Mouse (Mus musculus) stomach, postnatal 0 days (tissue): Measurements from ENCODE around the gene Kcnt2. TPM values are rescaled to one million over a fixed set of nuclear protein-coding genes. Genes with fewer than 3 reads are reported as not detected.

Source experiments
- ATAC-seq: fragments of 200-750 bp; cut with Nextera tagmentation; 2 replicates; pipeline ENCODE4 v1.8.0; 2017; ENCODE audit not compliant: low FRiP score, low TSS enrichment
- DNase-seq: peaks from one replicate; pipeline ENCODE4 v3.0.0-alpha.2; 2016; ENCODE audit warnings: low spot score
- H3K27ac ChIP-seq: fragments of 300-500 bp; sonication (generic); replicated peaks from 2 replicates; pipeline ENCODE4 v1.5.1; 2014; ENCODE audit warnings: mild to moderate bottlenecking, control low read depth
- H3K27me3 ChIP-seq: fragments of 300-500 bp; sonication (generic); 2 replicates; pipeline ENCODE4 v1.6.1; 2014; ENCODE audit warnings: low read length; ENCODE audit not compliant: control insufficient read depth, insufficient read depth
- H3K36me3 ChIP-seq: fragments of 300-500 bp; sonication (generic); 2 replicates; pipeline ENCODE4 v1.6.1; 2014; ENCODE audit warnings: low read length, mixed read lengths; ENCODE audit not compliant: control insufficient read depth, insufficient read depth
- H3K4me1 ChIP-seq: fragments of 300-500 bp; sonication (generic); replicated peaks from 2 replicates; pipeline ENCODE4 v1.6.1; 2014; ENCODE audit warnings: antibody characterized with exemption; ENCODE audit not compliant: control insufficient read depth, insufficient read depth
- H3K4me2 ChIP-seq: fragments of 300-500 bp; sonication (generic); replicated peaks from 2 replicates; pipeline ENCODE4 v1.6.1; 2014; ENCODE audit warnings: low read depth, mild to moderate bottlenecking, control low read depth, moderate library complexity
- H3K4me3 ChIP-seq: fragments of 300-500 bp; sonication (generic); 2 replicates; pipeline ENCODE4 v1.5.1; 2014; ENCODE audit warnings: low read depth, low read length, control low read depth
- H3K9ac ChIP-seq: fragments of 300-500 bp; sonication (generic); 2 replicates; pipeline ENCODE4 v1.6.1; 2014; ENCODE audit warnings: mild to moderate bottlenecking, low read length, control low read depth, mixed read lengths
- H3K9me3 ChIP-seq: fragments of 300-500 bp; sonication (generic); 2 replicates; pipeline ENCODE4 v1.6.1; 2016; ENCODE audit warnings: low read length; ENCODE audit not compliant: control insufficient read depth
- CTCF ChIP-seq: IDR thresholded peaks from 2 replicates; pipeline ENCODE4 v1.5.1; 2016; ENCODE audit warnings: antibody characterized with exemption, low read depth, mild to moderate bottlenecking, moderate library complexity
- EP300 ChIP-seq: optimal IDR thresholded peaks from 2 replicates; pipeline ENCODE3; 2016; ENCODE audit warnings: antibody characterized with exemption
- WGBS: fragments of 180-500 bp; shearing (Covaris S2); extraction: QIAGEN DNeasy Blood & Tissue Kit; methylation state at CpG from one replicate; pipeline ENCODE4 v1.1.7; 2014; 5-methylcytosine and 5-hydroxymethylcytosine counted together
- polyA plus RNA-seq: library from polyadenylated mRNA; unstranded; fragments of >200 nt; fragmentation: Nextera tagmentation; extraction: Ambion mirVana; gene quantifications from 2 replicates; pipeline ENCODE4 v1.2.1, GENCODE M21; 2015

The Kcnt2 gene
- polyA plus RNA-seq, 1 experiment from 2014 or later = 0.57 TPM

DNA sequence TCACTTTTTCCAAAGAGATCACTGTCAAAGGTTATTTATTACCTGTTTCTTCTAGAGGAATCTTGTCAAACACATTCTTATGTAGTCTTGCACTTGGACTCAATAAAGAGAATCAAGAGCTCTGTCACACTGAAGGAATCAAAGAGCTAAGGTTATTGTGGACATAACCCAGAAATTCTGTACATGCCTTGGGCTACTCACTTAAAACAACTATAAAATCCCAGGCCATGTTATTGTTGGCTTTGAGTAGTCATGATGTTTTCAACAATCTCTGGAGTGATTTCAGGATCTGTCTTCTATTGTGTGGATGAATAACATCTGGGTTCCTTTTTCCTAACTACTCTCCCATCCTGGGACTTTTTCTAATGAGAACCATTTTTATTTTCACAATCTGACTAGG lies 177.0 kb downstream of the Kcnt2 start:
- no peak overlapping the region for H3K27ac ChIP-seq
- H3K27me3 ChIP-seq = no peaks in the 10 kb centered on the region
- no peak overlapping the region for H3K9ac ChIP-seq
- H3K9me3 ChIP-seq = no peaks in the 10 kb centered on the region
- no peak overlapping the region for H3K4me2 ChIP-seq
- no peaks in the 10 kb centered on the region for H3K4me1 ChIP-seq
- TF ChIP-seq EP300 (no peak), CTCF (no peak)
- no peaks in the 10 kb centered on the region for H3K36me3 ChIP-seq
- no peak overlapping the region for H3K4me3 ChIP-seq
- ATAC-seq = no peak
- no peak for DNase-seq

DNA sequence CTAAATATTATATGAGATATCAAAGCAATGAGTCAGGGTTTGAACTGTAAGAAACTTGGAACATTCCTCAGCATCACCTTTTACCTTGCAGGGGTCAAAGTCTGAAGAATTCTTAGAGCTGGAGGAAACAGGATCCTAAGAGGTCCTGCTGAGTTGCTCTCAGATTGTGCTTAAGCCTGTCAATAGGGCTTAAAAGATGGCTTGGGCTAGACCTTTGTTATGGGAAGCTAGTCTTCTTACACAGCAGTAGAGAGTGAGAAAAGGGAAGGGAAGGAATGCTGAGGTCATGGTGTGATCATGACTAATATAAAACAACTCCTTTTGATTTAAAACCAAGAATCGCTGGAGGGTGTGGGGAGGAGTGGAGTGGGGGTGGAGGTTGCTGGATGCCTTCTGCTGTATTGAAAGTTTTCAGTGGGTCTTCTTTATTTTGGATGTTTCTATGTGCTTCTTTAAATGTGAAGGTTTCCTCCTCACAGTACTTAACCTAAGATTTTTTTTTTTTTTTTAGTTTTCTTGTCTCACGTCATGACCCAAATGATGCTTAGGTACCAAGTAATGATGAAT lies 183.4 kb downstream of the Kcnt2 start:
- H3K9ac ChIP-seq = no peak overlapping the region
- TF ChIP-seq CTCF (no peak), EP300 (no peak)
- 52% methylated on average over 2 of the region's 2 CpGs for WGBS
- H3K27ac ChIP-seq = no peak overlapping the region
- no peak for DNase-seq
- ATAC-seq = no peak
- no peaks in the 10 kb centered on the region for H3K27me3 ChIP-seq
- H3K4me2 ChIP-seq = no peak overlapping the region
- no peaks in the 10 kb centered on the region for H3K9me3 ChIP-seq
- no peaks in the 10 kb centered on the region for H3K36me3 ChIP-seq
- H3K4me3 ChIP-seq = no peak overlapping the region
- no peaks in the 10 kb centered on the region for H3K4me1 ChIP-seq

DNA sequence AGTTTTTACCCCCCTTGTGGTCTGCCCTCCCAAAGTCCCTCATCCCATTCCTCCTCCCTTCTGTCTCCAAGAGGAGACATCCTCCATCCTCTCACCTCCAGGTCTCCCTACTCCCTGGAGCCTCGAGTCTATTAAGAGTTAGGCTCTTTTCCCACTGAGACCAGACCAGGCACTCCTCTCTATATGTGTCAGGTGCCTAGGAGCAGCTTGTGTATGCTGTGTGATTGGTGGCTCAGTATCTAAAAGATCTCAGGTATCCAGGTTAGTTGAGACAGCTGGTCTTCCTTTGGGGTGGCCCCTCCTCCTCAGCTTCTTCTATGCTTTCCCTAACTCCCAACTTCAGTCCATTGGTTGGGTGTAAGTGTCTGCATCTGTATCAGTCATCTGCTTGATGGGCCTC lies 186.1 kb downstream of the Kcnt2 start:
- no peak for ATAC-seq

GRCm38 (mm10) chr1:140434791-140435190 lies 188.8 kb downstream of the Kcnt2 start:
- Histone ChIP-seq H3K4me3 (no peak overlapping the region), H3K27me3 (no peaks in the 10 kb centered on the region), H3K4me1 (no peaks in the 10 kb centered on the region), H3K9ac (no peak overlapping the region), H3K36me3 (no peaks in the 10 kb centered on the region), H3K27ac (no peak overlapping the region), H3K9me3 (no peaks in the 10 kb centered on the region), H3K4me2 (no peak overlapping the region)
- WGBS = 70% methylated on average over 2 of the region's 2 CpGs
- TF ChIP-seq CTCF (no peak), EP300 (no peak)
- DNase-seq (no peak), ATAC-seq (no peak)

More for the DNA sequence above, 186.1 kb downstream of the Kcnt2 start:
- no peak overlapping the region for H3K4me3 ChIP-seq
- no peaks in the 10 kb centered on the region for H3K4me1 ChIP-seq
- TF ChIP-seq EP300 = no peak
- no peak for TF ChIP-seq CTCF
- 62% methylated on average over 1 of the region's 1 CpGs for WGBS
- H3K9me3 ChIP-seq = no peaks in the 10 kb centered on the region
- no peaks in the 10 kb centered on the region for H3K27me3 ChIP-seq
- H3K36me3 ChIP-seq = no peaks in the 10 kb centered on the region
- H3K27ac ChIP-seq = no peak overlapping the region
- H3K9ac ChIP-seq = no peak overlapping the region
- no peak overlapping the region for H3K4me2 ChIP-seq
- no peak for DNase-seq

DNA sequence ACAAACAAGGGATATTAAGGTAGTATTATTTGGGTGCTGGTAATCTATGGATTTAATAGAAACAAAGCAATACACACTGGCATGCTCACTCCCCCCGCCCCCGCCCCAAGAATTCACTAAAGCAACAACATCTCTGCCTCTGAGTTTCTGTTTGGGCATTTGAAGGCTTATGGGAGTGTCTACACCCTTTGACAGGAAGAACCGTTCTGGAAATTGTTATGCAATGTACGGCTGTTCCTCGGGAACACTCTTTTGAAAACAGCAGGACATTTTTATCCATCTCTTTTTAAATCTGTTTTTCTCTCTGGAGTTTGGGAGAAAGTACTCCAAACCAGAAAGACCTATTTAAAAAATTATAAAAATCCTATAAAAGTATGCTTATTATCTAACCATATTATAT lies 192.2 kb downstream of the Kcnt2 start:
- no peak for TF ChIP-seq EP300
- no peak for TF ChIP-seq CTCF
- Histone ChIP-seq H3K4me3 (no peak overlapping the region), H3K27ac (no peak overlapping the region), H3K9ac (no peak overlapping the region), H3K27me3 (no peaks in the 10 kb centered on the region), H3K36me3 (no peaks in the 10 kb centered on the region), H3K4me1 (no peaks in the 10 kb centered on the region), H3K4me2 (no peak overlapping the region), H3K9me3 (no peaks in the 10 kb centered on the region)
- DNase-seq (no peak), ATAC-seq (no peak)
- WGBS = 64% methylated on average over 5 of the region's 5 CpGs

DNA sequence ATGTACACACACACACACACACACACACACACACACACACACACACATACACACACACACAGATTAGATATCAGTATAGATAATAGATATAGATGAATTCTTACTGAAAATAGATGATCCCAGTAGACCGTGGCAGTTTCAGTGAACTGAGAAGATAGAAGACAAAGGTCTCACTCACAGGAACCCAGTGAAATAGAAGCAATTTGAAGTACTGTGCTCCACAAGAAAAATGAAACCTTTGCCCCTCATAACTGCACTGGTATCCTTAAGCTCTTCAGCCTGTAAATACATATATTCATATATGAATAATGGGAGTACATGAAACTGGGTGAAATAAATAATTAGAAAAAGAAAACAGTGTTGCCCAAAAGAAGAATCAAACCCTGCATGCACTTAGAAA lies 197.9 kb downstream of the Kcnt2 start:
- Histone ChIP-seq H3K27ac (no peak overlapping the region), H3K9ac (no peak overlapping the region), H3K4me3 (no peak overlapping the region), H3K4me1 (no peaks in the 10 kb centered on the region), H3K27me3 (no peaks in the 10 kb centered on the region), H3K9me3 (no peaks in the 10 kb centered on the region), H3K36me3 (no peaks in the 10 kb centered on the region), H3K4me2 (no peak overlapping the region)
- TF ChIP-seq CTCF = no peak
- TF ChIP-seq EP300 = no peak
- ATAC-seq (no peak), DNase-seq (no peak)
- WGBS = 61% methylated on average over 1 of the region's 1 CpGs
